Mouse (Mus musculus): ENCODE results near the gene Capn2. TPM values are rescaled to one million over a fixed set of nuclear protein-coding genes. Genes with fewer than 3 reads are reported as not detected.

Capn2 gene
- total RNA-seq, 2 experiments from 2014 or later, result 67.5 to 68.4 TPM

DNA sequence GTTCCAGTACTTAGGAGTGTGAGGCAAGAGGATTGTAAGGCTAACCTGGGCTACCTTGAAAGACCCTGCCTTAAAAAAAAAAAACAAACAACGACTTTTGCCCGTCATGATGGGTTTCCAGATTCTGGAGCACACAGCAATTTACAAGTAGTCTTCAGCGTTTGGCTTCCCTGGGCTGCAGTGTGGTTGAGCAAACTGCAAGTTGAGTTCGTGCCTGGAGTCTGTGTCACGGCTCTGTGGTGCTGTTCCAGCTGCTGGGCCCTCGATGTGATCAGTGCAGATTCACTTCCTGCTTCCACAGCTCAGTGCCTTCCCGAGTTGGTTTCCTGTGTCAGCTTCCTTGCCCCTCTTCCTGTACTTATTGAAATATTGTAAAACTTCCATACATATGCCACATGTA is 56.1 kb downstream of the Capn2 start:
- DNase-seq, result peak; percentile 38 to 61

GRCm38 (mm10) chr1:182460291-182461244 is 56.8 kb downstream of the Capn2 start:
- peak; percentile 35 to 44 for DNase-seq

DNA sequence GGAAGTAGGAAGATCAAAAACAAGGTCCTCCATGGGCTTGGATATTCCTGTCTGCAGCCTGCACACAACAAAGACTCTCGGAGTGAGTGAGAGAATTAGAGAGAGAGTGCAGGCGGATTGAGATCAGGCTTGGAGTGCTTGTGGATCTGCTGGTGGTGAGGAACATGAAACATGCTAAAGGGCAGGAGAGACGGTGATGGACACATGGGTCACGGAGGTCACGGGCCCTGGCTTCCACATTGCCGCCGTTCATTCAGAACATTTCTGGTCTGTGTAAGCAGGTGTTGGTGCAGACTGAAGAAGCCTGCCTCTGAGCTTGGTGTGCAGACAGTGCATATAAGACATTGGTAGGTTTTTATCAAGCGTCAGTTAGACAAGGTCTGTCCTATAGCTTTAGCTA is 58.0 kb downstream of the Capn2 start:
- DNase-seq, result no peak

DNA sequence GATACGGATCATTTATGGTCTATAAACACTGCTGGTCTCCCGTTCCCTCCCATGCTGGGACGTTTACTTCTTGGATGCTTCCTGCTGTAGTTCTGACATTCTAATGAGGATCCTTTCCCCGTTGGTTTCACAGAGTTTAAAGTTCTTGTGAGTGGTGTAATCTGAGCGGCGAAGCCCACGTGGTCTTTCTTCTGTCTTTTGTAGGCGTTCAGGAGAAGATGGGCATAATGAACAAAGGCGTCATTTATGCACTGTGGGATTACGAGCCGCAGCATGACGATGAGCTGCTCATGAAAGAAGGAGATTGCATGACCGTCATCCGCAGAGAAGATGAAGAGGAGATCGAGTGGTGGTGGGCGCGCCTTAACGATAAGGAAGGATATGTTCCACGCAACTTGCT is 58.9 kb downstream of the Capn2 start:
- DNase-seq, result no peak

- no peak for DNase-seq
These were observed 62.3 kb downstream of the Capn2 start for GRCm38 (mm10) chr1:182455080-182455479.

DNA sequence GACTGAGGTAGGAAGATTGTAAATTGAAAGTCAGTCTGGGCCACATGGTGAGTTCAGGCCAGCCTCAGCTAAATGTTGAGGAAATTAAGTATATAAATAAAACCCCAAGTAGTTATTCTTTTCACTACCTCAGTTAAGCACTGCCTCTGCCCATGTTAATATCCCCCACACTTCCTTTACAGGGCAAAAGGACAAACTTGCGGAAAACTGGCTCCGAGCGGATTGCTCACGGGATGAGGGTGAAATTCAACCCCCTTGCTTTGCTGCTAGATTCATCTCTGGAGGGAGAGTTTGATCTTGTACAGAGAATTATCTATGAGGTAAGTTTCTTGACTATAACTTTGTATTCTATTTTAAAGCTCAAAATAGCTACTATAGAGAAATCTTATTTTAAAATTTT is 64.9 kb downstream of the Capn2 start:
- DNase-seq, result no peak

GRCm38 (mm10) chr1:182448276-182449035 is 69.0 kb downstream of the Capn2 start:
- DNase-seq, result no peak

- no peak for DNase-seq
These were observed 73.3 kb downstream of the Capn2 start for GRCm38 (mm10) chr1:182444116-182444515.

DNA sequence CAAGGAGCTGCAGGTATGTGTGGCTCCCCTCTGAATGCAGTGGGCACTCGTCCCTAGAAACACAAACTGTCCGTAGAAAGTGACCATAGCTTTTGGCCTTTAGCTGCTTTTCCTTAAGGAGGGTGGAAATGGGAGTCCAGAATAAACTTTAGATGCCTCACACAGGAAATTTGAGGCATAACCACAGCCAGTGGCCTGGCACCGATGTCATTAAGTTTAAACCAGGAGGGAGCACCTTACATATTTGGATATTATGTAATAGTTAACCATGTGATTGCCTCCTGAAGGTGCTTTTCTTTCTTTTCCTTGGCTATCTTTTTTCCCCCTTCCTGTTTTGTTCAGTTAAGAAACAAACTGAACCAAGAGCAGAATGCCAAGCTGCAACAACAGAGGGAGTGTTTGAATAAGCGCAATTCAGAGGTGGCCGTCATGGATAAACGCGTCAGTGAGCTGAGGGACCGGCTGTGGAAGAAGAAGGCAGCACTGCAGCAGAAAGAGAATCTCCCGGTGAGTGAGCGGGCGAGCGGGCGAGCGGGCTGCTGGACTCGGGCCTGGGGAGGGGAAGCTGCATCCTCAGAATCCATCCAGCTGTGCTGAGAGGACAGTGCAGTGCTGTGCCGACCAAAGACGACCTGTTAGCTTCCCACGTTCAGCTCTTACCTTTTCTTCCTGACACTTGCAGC is 75.5 kb downstream of the Capn2 start:
- no peak for DNase-seq

GRCm38 (mm10) chr1:182439546-182440222 is 77.7 kb downstream of the Capn2 start:
- DNase-seq, result peak; percentile 89 to 91

- no peak for DNase-seq
These were observed 80.7 kb downstream of the Capn2 start for GRCm38 (mm10) chr1:182436746-182437145.

DNA sequence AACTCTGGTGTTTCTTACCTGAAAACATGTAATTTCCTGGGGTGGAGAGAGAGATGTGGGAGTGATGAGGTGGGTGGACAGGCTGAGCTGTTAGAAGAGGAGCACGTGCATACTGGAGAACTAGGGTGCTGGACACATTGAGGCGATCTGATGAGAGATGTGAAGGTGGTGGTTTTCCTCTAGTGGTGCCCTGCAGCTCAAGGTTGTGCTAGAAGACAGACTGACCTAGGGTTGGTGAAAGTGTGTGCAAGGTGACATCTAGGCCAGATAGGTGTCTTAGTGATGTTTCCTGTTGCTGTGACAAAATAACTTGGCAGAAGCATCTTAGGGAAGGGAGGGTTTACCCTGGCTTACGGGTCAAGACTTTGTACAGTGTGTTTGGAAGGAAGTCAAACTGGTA is 85.3 kb downstream of the Capn2 start:
- no peak for DNase-seq

GRCm38 (mm10) chr1:182430676-182431075 is 86.7 kb downstream of the Capn2 start:
- DNase-seq, result no peak

GRCm38 (mm10) chr1:182429826-182430225 is 87.6 kb downstream of the Capn2 start:
- no peak for DNase-seq

GRCm38 (mm10) chr1:182427426-182427825 is 90.0 kb downstream of the Capn2 start:
- DNase-seq, result peak; percentile 79 to 80

GRCm38 (mm10) chr1:182426444-182426843 is 91.0 kb downstream of the Capn2 start:
- peak in 1 of 2 experiments; percentile 30 for DNase-seq

DNA sequence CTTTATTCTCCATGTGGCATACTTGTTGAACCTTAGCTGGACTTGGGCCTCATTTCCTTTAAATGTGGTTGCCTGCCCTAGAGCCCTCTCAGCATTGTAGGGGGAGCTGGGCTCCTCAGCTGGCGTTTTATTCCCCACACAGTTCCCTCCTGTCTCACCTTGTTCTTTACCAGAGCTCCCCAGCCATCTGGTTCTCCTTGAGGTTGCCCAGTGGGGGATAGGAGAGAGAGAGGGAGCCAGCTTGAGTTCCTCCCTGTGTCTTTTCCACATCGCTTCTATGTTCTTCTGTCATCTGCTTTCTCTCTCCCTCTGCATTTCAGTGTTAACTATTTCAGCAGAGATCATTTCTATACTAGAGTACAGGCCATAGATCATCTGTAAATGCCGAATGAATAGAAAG is 92.2 kb downstream of the Capn2 start:
- no peak for DNase-seq

DNA sequence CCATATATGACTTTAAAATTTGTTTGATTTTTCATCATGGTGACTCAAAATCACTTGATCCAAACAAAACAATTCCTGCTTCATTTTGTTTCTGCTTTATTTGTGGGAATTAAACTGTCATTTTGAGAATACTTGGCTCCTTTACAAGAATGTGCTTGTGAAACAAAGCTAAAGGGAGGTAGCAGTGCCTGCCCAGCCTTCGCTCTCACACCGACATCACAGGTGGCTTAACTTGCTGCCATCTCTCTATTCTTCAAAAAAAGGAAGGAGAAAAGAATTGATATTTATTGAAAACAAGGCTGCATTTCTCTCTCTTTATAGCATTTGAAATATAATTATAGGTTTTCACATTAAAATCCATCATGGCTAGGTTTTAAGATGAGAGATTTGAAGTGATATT is 93.1 kb downstream of the Capn2 start:
- DNase-seq, result no peak

DNA sequence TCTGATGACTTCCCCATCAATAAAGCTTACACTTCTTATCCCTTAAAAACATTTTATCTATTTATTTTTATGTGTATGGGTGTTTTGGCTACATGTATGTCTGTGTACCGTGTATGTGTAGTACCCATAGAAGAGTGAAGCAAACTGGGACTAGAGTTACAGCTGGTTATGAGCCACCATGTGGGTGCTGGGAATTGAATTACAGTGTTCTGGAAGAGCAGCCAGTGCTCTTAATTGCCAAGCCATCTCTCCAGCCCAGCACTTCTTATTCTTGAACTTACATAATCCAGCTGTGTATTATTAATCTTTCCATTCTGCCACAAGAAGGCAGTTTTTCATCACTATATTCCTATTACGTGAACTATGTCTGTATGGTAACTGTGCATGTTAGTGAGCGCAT is 97.9 kb downstream of the Capn2 start:
- DNase-seq, result no peak

Data from heart, adult 18-20 months (tissue).